Mouse (Mus musculus): ENCODE measurements around the gene S1pr4. TPM values are rescaled to one million over a fixed set of nuclear protein-coding genes. Genes with fewer than 3 reads are reported as not detected.

Gene S1pr4
- 1.2 and 1.4 TPM in 2 replicates for polyA plus RNA-seq (2015; fragmentation: Nextera tagmentation; extraction: Ambion mirVana)

DNA sequence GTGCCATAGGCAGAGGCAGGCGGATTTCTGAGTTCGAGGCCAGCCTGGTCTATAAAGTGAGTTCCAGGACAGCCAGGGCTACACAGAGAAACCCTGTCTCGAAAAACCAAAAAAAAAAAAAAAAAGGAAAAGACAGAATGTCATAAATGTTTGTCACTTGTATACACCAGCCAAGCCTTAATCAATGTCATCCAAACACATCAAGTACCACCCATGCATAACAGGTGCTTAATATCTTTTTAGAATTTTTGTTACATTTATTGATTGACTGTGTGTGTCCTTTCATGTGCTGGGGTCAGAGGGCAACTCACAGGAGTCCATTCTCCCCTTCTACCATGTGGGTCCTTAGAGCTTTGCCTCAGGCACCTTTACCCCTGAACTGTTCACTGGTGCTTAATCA lies at the start of gene S1pr4:
S1pr4 (minus strand) TSS at position 101 of the 400 bp plus-strand sequence.
- no peaks in the 10 kb centered on the region for H3K36me3 ChIP-seq
- WGBS = 86% methylated on average over 3 of the region's 3 CpGs
- no peak for ATAC-seq (replicated peaks; ENCODE audit: low FRiP score)
- H3K27me3 ChIP-seq = peaks cover 16% of the 10 kb centered on the region
- no peak within 1 kb of the TSS for H3K4me2 ChIP-seq
- no peak within 1 kb of the TSS for H3K4me3 ChIP-seq (replicated peaks)
- no peak within 1 kb of the TSS for H3K9ac ChIP-seq
- no peaks in the 10 kb centered on the region for H3K9me3 ChIP-seq (replicated peaks)
- peaks cover 30% of the 10 kb centered on the region for H3K4me1 ChIP-seq
- no peak within 1 kb of the TSS for H3K27ac ChIP-seq

DNA sequence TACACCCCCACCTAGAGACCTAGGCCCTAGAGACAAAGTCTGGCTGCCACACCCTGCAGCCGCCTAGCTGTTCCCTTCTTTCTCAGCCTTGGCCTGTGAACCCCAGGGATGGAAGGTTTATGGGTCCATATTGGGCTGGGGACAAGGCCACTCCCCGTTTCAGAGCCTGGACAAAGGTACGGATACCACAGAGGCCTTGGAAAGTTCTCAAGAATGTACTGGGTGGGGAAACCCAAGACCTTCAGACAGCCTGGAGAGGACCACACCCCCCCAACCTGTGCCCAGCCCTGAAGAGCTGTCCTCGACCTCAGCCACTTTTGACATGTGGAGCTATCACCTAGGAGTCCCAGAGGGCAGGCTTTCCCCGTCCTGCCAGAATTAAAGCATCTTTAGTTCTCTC lies 49.0 kb upstream of the S1pr4 start:
- Histone ChIP-seq H3K4me3 (replicated peaks) (no peak overlapping the region), H3K27me3 (no peaks in the 10 kb centered on the region), H3K9me3 (replicated peaks) (no peaks in the 10 kb centered on the region), H3K27ac (no peak overlapping the region), H3K36me3 (no peaks in the 10 kb centered on the region), H3K4me2 (no peak overlapping the region), H3K9ac (no peak overlapping the region), H3K4me1 (peaks cover 29% of the 10 kb centered on the region)
- no peak for ATAC-seq (replicated peaks; ENCODE audit: low FRiP score)
- 69% methylated on average over 5 of the region's 5 CpGs for WGBS

DNA sequence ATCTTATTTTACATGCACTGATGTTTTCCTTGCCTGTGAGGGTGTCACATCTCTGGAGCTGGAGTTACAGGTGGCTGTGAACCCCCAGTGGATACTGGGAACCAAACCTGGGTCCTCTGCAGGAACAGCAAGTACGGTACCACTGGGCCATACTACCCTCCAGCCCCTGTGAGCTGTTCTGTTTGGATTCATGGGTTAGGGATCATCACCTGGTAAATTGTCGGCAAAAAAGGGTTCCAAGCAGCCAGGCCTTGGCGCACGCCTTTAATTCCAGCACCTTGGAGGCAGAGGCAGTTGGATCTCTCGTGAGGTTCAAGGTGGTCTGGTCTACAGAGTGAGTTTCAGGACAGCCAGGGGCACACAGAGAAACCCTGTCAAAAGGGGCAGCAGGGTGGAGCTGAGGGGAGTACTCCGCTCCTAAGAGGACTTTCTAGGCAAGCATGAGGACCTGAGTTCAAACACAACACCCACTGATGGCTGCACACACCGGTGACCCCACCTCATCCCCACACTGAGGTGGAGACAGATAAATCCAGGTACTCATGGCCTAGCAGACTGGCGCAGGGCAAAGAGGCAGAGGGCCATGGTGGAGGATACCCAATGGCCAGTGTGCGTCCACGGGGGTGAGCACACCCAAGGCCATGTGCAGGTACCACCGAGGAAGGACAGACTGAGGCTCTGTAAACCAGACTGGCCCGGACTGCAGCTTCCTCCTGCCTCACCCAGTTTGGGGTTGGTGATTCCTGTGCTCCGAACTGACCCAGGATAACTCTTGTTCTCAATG lies 47.0 kb upstream of the S1pr4 start:
- Histone ChIP-seq H3K9ac (no peak overlapping the region), H3K4me1 (peaks cover 42% of the 10 kb centered on the region), H3K9me3 (replicated peaks) (no peaks in the 10 kb centered on the region), H3K4me2 (no peak overlapping the region), H3K27me3 (no peaks in the 10 kb centered on the region), H3K4me3 (replicated peaks) (no peak overlapping the region), H3K36me3 (no peaks in the 10 kb centered on the region), H3K27ac (no peak overlapping the region)
- ATAC-seq (replicated peaks; ENCODE audit: low FRiP score) = no peak
- 92% methylated on average over 13 of the region's 13 CpGs for WGBS

DNA sequence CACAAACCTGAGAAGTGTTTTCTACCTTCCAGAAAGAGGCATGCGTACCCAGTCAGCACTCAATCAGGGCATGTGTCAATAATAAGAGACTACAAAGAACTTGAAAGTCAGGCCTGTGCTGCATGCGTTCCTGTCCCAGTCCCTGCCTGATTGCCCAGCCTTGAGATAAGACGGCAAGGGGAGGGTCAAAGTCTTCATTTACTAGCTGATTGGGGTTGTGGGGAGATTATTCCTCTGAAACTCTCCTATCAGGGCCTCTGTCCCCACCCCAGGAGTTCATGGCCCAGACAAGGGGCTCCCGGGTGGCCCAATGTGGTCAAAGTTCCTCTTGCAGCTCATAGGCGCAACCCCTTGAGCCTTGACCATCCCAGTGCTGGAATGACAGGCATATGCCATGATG lies 46.4 kb upstream of the S1pr4 start:
- ATAC-seq (replicated peaks; ENCODE audit: low FRiP score) = no peak
- no peak overlapping the region for H3K9ac ChIP-seq
- H3K9me3 ChIP-seq (replicated peaks) = no peaks in the 10 kb centered on the region
- H3K27me3 ChIP-seq = no peaks in the 10 kb centered on the region
- 76% methylated on average over 5 of the region's 5 CpGs for WGBS
- no peak overlapping the region for H3K27ac ChIP-seq
- no peak overlapping the region for H3K4me2 ChIP-seq
- H3K36me3 ChIP-seq = no peaks in the 10 kb centered on the region
- H3K4me1 ChIP-seq = peaks cover 42% of the 10 kb centered on the region
- H3K4me3 ChIP-seq (replicated peaks) = no peak overlapping the region

DNA sequence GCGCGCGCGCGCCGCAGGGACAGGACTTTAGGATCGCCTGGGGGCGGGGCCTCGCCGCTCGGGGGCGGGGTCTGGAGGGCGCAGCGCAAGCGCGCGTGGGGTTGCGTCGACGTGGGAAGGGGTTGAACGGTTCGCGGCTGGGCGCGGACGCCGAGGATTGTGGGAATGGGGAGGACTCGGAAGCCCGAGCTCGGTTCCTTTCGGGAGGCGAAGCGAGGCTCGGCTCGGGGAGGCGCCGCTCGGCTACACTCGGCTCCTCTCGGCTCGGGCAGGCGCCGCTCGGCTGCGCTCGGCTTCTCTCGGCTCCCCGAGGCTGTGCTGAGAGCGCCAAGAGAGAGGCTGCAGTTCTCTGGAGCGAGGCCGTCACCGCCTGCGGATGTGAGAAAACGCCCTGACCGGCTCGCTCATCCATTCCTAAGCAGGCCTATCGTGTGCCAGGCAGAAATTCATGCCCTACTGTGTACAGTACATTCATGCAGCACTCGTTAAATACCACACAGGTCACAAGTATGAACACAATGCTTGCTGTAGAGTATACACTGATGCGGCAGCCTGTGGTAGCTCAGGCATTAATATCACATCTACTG lies 45.3 kb upstream of the S1pr4 start, which contains the start of gene Gna11:
Gna11 (minus strand) TSS at position 30 of the 587 bp plus-strand sequence.
- peak; percentile 96 for ATAC-seq (replicated peaks; ENCODE audit: low FRiP score)
- Histone ChIP-seq H3K4me1 (peaks cover 37% of the 10 kb centered on the region), H3K36me3 (0 out of 2 replicates have a peak, but pooled peaks cover 2% of the 10 kb centered on the region), H3K9ac (peak within 1 kb of the TSS; percentile 95), H3K27ac (peak within 1 kb of the TSS; percentile 91), H3K4me3 (replicated peaks) (peak within 1 kb of the TSS; percentile 98), H3K9me3 (replicated peaks) (no peaks in the 10 kb centered on the region), H3K4me2 (peak within 1 kb of the TSS; percentile 88), H3K27me3 (no peaks in the 10 kb centered on the region)
- WGBS = under 1% methylated on average over 58 of the region's 59 CpGs

DNA sequence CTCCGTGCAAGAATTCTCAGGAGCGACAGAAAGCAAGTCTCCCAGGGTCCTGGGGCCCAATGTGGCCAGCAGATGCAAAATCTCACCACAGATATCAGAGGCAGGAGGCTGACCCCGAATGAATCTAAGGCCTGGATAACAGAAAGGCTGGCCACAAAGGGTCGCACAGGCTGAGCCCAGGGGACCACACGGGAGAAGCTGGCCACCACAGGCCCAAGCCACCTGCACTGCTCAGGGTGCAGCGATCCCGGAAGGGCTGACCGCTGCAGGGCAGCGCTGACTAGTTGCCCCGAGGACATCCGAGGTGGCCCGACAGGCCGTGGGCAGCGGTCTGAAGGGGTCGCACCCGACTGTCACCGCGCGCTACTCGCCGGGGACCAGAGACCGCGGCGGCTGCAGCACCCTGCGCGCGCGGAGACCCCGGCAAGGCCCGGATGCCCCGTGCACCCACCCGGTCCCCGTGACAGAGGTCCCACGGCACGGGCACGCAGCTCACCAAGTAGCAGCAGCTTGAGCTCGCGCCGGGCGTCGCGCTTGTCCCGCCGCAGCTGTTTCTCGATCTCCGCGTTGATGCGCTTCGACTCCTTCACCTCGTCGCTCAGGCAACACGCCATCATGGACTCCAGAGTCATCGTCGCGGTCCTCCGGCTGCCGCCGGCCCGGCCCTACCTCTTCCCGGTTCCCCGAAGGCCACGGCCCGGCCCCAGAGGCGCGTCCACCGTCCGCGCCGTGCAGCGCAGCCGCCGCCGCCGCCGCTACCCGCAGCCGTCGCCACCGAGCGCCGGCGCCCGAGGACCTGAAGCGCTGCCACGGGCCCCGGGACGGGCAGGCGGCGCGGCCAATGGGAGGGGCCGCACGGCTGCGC lies 44.6 kb upstream of the S1pr4 start:
- peak; percentile 44 for ATAC-seq (replicated peaks; ENCODE audit: low FRiP score)

DNA sequence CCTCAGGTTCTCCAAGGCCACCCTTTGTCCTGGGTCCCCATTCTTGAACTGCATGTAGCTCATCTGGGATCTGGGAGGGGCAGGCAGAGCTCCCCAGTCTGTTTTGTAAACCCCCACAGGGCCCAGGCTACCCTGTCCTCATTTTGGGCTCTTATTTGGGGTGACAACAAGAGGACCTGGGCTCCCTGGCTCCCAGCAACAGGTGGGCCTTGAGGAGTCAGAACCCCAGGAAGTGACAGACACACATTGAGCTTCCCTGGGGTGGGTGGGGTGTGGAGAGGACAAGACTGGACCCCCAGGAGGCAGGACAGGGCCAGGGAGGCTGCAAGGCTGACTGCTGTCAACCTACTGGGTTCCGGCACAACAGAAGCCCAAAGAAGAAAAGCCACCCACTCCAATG lies 43.7 kb upstream of the S1pr4 start:
- H3K9ac ChIP-seq = peak overlapping the region; percentile 95
- no peaks in the 10 kb centered on the region for H3K9me3 ChIP-seq (replicated peaks)
- peaks cover 37% of the 10 kb centered on the region for H3K4me1 ChIP-seq
- WGBS = 89% methylated on average over 1 of the region's 1 CpGs
- H3K4me2 ChIP-seq = peak overlapping the region; percentile 88
- ATAC-seq (replicated peaks; ENCODE audit: low FRiP score) = no peak
- peaks cover 15% of the 10 kb centered on the region for H3K36me3 ChIP-seq
- H3K27me3 ChIP-seq = no peaks in the 10 kb centered on the region
- H3K27ac ChIP-seq = no peak overlapping the region
- H3K4me3 ChIP-seq (replicated peaks) = peak overlapping the region; percentile 98

More for the DNA sequence above, 44.6 kb upstream of the S1pr4 start:
- peak overlapping the region; percentile 98 for H3K4me3 ChIP-seq (replicated peaks)
- under 1% methylated on average over 87 of the region's 93 CpGs for WGBS
- H3K4me1 ChIP-seq = peaks cover 37% of the 10 kb centered on the region
- H3K36me3 ChIP-seq = peaks cover 7% of the 10 kb centered on the region; the same call in 1 of the 2 replicates
- H3K9me3 ChIP-seq (replicated peaks) = no peaks in the 10 kb centered on the region
- no peaks in the 10 kb centered on the region for H3K27me3 ChIP-seq
- H3K9ac ChIP-seq = peak overlapping the region; percentile 95
- H3K4me2 ChIP-seq = peak overlapping the region; percentile 88
- peak overlapping the region; percentile 88 for H3K27ac ChIP-seq

DNA sequence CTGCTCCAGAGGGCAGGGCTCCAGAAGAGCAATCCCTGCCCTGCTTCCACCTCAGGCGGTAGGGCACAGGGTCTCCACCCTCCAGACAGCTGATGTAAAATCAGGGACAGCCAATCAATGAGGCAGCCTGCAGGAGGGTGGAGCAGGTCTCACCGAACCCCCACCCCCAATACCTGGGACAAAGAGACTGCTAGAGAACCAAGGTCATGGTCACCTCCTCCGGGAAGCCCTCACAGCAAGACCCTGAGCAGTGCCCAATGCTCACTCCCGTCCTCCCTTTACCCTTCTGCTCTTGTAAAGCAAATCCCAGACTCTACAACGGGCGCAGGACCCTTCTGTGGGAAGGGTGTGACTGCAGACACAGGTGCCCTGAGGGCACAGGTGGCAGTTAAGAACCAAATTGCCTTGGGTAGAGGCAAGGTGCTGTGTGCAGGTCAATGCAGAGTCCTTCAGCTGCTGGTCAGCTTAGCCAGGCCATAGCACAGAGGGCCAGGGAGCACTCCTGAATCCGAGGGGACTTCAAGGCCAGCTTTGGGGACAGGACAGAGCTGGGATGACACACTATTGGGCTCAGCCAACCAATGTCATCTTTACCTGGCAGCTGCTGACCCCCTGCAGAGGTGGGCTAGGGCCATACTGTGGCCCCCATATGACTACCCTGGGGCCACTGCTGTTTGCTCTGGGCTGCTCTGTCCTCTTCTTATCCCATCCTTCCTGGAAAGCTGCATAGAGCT lies 43.0 kb upstream of the S1pr4 start:
- Histone ChIP-seq H3K4me3 (replicated peaks) (peak overlapping the region; percentile 98), H3K27ac (no peak overlapping the region), H3K4me1 (peaks cover 37% of the 10 kb centered on the region), H3K27me3 (no peaks in the 10 kb centered on the region), H3K9me3 (replicated peaks) (no peaks in the 10 kb centered on the region), H3K4me2 (peak overlapping the region; percentile 88), H3K36me3 (peaks cover 20% of the 10 kb centered on the region), H3K9ac (peak overlapping the region; percentile 95)
- WGBS = 71% methylated on average over 7 of the region's 7 CpGs
- no peak for ATAC-seq (replicated peaks; ENCODE audit: low FRiP score)

DNA sequence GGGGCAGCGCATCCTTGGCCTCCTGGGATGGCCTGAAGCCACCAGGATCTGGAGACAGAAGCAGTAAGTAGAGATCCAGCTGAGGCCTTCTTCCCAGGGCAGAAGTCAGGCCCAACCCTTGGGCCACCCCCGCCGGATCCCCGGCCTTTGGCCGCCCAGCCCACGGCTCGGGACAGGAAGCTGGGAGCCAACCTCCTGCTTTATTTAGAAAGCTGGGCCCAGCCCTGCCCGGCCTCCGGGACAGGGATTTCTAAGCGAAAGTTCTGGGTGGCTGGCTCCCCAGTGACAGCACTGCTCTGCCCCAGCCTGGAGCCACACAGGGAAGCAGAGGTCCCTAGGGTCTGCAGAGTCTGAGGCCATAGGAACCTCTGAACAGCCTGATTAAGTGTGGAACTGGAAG lies 41.9 kb upstream of the S1pr4 start:
- Histone ChIP-seq H3K4me1 (peaks cover 37% of the 10 kb centered on the region), H3K4me3 (replicated peaks) (no peak overlapping the region), H3K9ac (peak overlapping the region; percentile 95), H3K4me2 (peak overlapping the region; percentile 88), H3K27me3 (no peaks in the 10 kb centered on the region), H3K27ac (peak overlapping the region; percentile 64), H3K9me3 (replicated peaks) (no peaks in the 10 kb centered on the region), H3K36me3 (peaks cover 24% of the 10 kb centered on the region)
- 58% methylated on average over 10 of the region's 10 CpGs for WGBS
- no peak for ATAC-seq (replicated peaks; ENCODE audit: low FRiP score)

DNA sequence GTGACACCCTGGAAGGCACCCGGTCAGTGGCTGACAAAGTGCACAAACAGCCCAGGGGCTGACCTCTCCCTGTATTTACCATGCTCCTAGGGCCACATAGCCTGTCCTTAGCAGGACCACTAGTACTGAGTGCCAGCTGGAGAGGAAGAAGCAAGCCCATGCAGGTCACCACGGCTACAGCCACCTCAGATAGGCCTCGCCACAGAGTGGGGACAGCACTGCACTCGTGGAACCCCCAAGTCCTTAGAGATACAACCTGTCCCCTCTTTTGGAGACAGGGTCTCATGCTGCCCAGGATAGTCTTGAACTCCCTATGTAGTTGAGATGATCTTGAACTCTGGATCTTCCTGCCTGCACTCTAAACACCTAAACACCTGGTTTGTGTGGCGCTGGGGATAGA lies 41.4 kb upstream of the S1pr4 start:
- Histone ChIP-seq H3K27me3 (no peaks in the 10 kb centered on the region), H3K4me1 (peaks cover 37% of the 10 kb centered on the region), H3K9me3 (replicated peaks) (no peaks in the 10 kb centered on the region), H3K9ac (0 out of 2 replicates have a peak overlapping the region, but pooled peaks have one; percentile 95), H3K4me3 (replicated peaks) (no peak overlapping the region), H3K27ac (peak overlapping the region; percentile 64; the same call in 1 of the 2 replicates), H3K36me3 (peaks cover 27% of the 10 kb centered on the region), H3K4me2 (peak overlapping the region; percentile 88; the same call in 1 of the 2 replicates)
- no peak for ATAC-seq (replicated peaks; ENCODE audit: low FRiP score)
- 81% methylated on average over 5 of the region's 5 CpGs for WGBS

DNA sequence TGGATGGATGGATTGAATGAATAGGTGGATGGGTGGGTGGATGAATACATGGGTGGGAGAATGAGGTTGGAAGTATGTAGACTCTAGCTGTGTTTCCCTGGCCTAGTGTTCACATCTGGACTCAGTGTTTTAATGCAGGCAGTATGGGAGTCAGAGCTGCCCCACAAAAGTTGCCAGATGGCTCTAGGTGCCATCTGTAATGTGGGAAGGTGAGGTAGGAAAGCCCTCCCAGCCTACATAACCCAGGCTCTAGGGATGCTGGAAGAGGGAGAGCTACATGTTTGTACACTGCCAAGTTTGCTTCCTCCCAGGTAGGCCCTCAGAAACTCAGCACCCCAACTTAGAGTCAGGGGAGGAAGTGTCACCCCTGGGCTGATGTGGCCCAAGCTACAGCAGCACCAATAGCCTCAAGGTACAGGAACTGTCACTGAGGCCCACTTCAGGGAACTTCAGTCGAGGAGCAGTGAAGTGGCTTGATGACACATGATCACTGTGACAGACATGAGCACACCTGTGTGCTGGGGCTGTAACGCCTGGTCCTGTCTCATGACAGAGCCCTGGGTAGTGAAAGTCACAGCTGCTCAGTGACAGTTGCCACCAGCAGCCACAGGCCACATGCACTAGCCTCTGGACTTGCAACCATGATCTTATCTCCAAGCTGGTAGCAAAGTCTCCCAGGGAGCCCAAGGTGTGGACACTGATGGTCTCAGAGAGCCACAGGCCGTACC lies 38.6 kb upstream of the S1pr4 start:
- no peak overlapping the region for H3K9ac ChIP-seq
- peaks cover 52% of the 10 kb centered on the region for H3K36me3 ChIP-seq
- H3K9me3 ChIP-seq (replicated peaks) = no peaks in the 10 kb centered on the region
- no peak overlapping the region for H3K4me2 ChIP-seq
- WGBS = 79% methylated on average over 3 of the region's 3 CpGs
- peaks cover 28% of the 10 kb centered on the region for H3K4me1 ChIP-seq
- no peak overlapping the region for H3K27ac ChIP-seq
- H3K27me3 ChIP-seq = no peaks in the 10 kb centered on the region
- H3K4me3 ChIP-seq (replicated peaks) = no peak overlapping the region
- no peak for ATAC-seq (replicated peaks; ENCODE audit: low FRiP score)

Data from kidney, embryonic 15.5 days (tissue).